Mouse (Mus musculus): Measurements from ENCODE around the gene Spata31d1c.

Gene Spata31d1c

GRCm38 (mm10) chr13:65032758-65033157, at the start of gene Spata31d1c:
TSS of gene Spata31d1c (plus strand) at chr13:65033058.
- no peak for DNase-seq (ENCODE audit: low spot score)

GRCm38 (mm10) chr13:64988828-64989227, 44.0 kb upstream of the Spata31d1c start:
- no peak for DNase-seq (ENCODE audit: low spot score)

GRCm38 (mm10) chr13:65005414-65005813, 27.4 kb upstream of the Spata31d1c start:
- no peak for DNase-seq (ENCODE audit: low spot score)

- no peak for DNase-seq (ENCODE audit: low spot score)
Observed at GRCm38 (mm10) chr13:65006760-65007159, 26.1 kb upstream of the Spata31d1c start.

GRCm38 (mm10) chr13:65007971-65008370, 24.9 kb upstream of the Spata31d1c start:
- DNase-seq (ENCODE audit: low spot score) = no peak

- DNase-seq (ENCODE audit: low spot score) = no peak
Observed at GRCm38 (mm10) chr13:65011052-65011738, 21.7 kb upstream of the Spata31d1c start.

- no peak for DNase-seq (ENCODE audit: low spot score)
Observed at GRCm38 (mm10) chr13:65035057-65035456, 2.2 kb downstream of the Spata31d1c start.

- DNase-seq (ENCODE audit: low spot score) = no peak
Observed at GRCm38 (mm10) chr13:65052660-65053059, 19.8 kb downstream of the Spata31d1c start, which contains the start of gene Prss47. TSS of gene Prss47 (minus strand) at chr13:65052760.

- DNase-seq (ENCODE audit: low spot score) = no peak
Observed at GRCm38 (mm10) chr13:65069969-65070368, 37.1 kb downstream of the Spata31d1c start.

All from yolk sac, embryonic 10.5 days (tissue).